Mouse (Mus musculus) kidney, adult 2 months (tissue): Measurements from ENCODE around the gene Elfn1. TPM values are rescaled to one million over a fixed set of nuclear protein-coding genes. Genes with fewer than 3 reads are reported as not detected.
A peak's percentile ranks its signal among the peaks of the same experiment; 100 is the strongest.
"Not testable (repeated sequence)": the region's sequence is repeated elsewhere in the genome, so short reads cannot be mapped to it uniquely, and the experiment has no call there.

Experiments
- DNase-seq: peaks from one replicate; pipeline ENCODE4 v3.0.0; 2021
- H3K27ac ChIP-seq: fragments of 200-500 bp; 2 replicates; pipeline ENCODE4 v1.5.1; 2012; ENCODE audit warnings: low read depth, low read length, control low read depth, inconsistent platforms; ENCODE audit not compliant: insufficient read depth
- H3K27me3 ChIP-seq: fragments of 200-500 bp; replicated peaks from 2 replicates; pipeline ENCODE4 v1.6.1; 2012; ENCODE audit warnings: mild to moderate bottlenecking, moderate library complexity, low read length, inconsistent platforms; ENCODE audit not compliant: control insufficient read depth, insufficient read depth
- H3K36me3 ChIP-seq: fragments of 200-500 bp; 2 replicates; pipeline ENCODE4 v1.6.1; 2012; ENCODE audit warnings: mild to moderate bottlenecking, moderate library complexity, low read length, inconsistent platforms; ENCODE audit not compliant: control insufficient read depth, insufficient read depth
- H3K4me1 ChIP-seq: fragments of 200-500 bp; 2 replicates; pipeline ENCODE4 v1.6.1; 2011; ENCODE audit warnings: low read length; ENCODE audit not compliant: control insufficient read depth, insufficient read depth
- H3K4me3 ChIP-seq: fragments of 200-500 bp; 2 replicates; pipeline ENCODE4 v1.5.1; 2011; ENCODE audit warnings: mild to moderate bottlenecking, low read depth, low read length, control low read depth; ENCODE audit not compliant: insufficient read depth
- CTCF ChIP-seq: fragments of 200-500 bp; conservative IDR thresholded peaks from 2 replicates; pipeline ENCODE4 v1.5.1; 2011; ENCODE audit warnings: low read depth, mild to moderate bottlenecking, control low read depth, low read length, moderate library complexity, mixed read lengths; ENCODE audit not compliant: insufficient read depth, insufficient read length
- POLR2A ChIP-seq: fragments of 200-500 bp; IDR thresholded peaks from one replicate; pipeline ENCODE4 v1.6.1; 2011; ENCODE audit warnings: low read depth, low read length, control low read depth
- WGBS: fragments of 180-500 bp; shearing (Covaris S2); methylation state at CpG from one replicate; pipeline ENCODE4 v1.1.7; 2018; 5-methylcytosine and 5-hydroxymethylcytosine counted together
- polyA plus RNA-seq: library from polyadenylated mRNA; depleted of rRNA; stranded (reverse); fragments of >200 nt; gene quantifications from 2 replicates; pipeline ENCODE4 v1.2.3, GENCODE M21; 2012

Gene Elfn1
- polyA plus RNA-seq, 1 experiment, result 10.3 TPM

DNA sequence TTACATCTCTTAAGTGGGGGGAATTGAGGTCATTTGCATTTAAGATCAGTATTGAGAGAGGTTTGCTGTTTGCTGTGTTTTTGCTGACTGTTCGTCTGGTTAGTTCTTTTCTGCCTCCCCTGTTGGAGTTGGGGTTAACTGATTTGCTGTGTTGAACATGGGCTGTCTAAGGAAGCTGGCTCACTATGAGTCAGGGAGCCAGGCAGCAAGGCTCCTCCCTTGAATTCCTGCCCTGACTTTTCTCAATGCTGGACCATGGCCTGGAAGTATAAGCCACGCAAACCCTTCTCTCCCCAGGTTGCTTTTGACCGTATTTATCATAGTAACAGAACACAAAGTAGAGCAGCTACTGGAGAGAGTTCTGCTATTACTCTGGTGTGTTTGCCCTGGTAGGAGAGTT, 83.8 kb downstream of the Elfn1 start:
- H3K27me3 ChIP-seq, result no peaks in the 10 kb centered on the region
- no peak overlapping the region for H3K4me3 ChIP-seq
- no peak overlapping the region for H3K27ac ChIP-seq
- no peak for DNase-seq
- no peaks in the 10 kb centered on the region for H3K36me3 ChIP-seq
- H3K4me1 ChIP-seq, result no peaks in the 10 kb centered on the region
- no peak for TF ChIP-seq CTCF
- no peak for TF ChIP-seq POLR2A
- 88% methylated on average over 3 of the region's 3 CpGs for WGBS

DNA sequence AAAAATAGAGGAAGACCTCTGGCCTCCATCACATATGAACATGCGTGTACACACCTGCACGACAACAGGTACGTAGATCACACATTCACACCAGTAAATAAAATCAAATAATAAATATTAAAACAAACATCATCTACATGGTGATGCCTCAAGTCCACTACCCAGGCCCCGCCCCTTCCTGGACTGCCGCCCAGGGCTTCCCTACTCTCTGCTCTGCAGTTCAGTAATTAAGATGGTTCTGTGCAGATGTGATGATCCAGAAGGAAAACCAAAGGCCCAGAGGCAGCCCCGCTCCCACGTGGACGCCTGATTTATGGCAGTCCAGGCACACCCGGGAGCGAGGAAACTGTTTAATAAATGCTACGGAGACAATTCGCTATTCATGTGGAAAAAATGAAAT, 90.6 kb downstream of the Elfn1 start:
- WGBS, result 57% methylated on average over 12 of the region's 12 CpGs
- not testable (repeated sequence) for H3K36me3 ChIP-seq, H3K4me1 ChIP-seq, H3K4me3 ChIP-seq, H3K27ac ChIP-seq, H3K27me3 ChIP-seq
- DNase-seq, result peak; percentile 35

DNA sequence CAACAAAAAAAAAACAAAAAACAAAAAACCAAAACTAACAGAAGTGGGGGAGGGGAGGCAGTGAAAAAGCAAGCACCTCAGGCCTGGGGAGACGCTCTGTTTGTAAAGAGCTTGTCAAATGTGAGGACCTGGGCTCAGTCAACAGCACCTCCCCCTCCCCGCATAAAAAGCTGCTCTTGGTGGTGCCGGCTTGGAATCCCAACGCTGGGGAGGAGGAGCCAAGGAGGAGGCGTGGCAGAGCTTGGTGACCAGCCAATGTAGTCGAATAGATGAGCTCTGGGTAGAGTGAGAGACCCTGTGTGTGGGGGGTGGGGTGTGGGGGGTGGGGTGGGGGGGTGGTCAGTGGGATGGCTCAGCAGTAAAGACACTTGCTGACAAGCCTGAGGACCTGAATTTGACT, 91.2 kb downstream of the Elfn1 start:
- 36% methylated on average over 6 of the region's 6 CpGs for WGBS
- no peaks in the 10 kb centered on the region for H3K4me1 ChIP-seq
- H3K36me3 ChIP-seq, result no peaks in the 10 kb centered on the region
- TF ChIP-seq POLR2A, result no peak
- TF ChIP-seq CTCF, result no peak
- H3K27ac ChIP-seq, result no peak overlapping the region
- no peak overlapping the region for H3K4me3 ChIP-seq
- DNase-seq, result no peak
- no peaks in the 10 kb centered on the region for H3K27me3 ChIP-seq

DNA sequence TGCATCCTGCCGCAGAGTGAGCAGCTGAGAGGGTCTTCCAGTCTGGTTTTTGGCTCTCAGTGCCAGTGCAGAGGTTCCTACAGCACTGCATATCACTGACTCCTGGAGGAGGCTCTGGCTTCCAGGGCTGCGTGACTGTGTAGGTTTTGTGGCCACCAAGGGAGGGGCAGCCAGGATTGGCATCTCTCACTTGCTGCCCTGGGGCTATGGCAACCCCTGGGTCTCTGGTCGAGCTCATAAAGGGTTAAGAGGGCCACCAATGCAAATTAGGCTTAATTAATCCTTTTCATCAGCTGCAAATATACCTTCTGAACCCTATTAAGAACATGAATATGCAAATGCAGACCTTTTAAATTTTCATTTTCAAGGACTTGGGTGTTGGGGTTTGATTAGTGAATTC, 94.8 kb downstream of the Elfn1 start:
- TF ChIP-seq POLR2A (no peak), CTCF (no peak)
- WGBS, result 59% methylated on average over 3 of the region's 3 CpGs
- no peaks in the 10 kb centered on the region for H3K4me1 ChIP-seq
- no peak overlapping the region for H3K27ac ChIP-seq
- no peak overlapping the region for H3K4me3 ChIP-seq
- DNase-seq, result no peak
- H3K36me3 ChIP-seq, result no peaks in the 10 kb centered on the region
- no peaks in the 10 kb centered on the region for H3K27me3 ChIP-seq

DNA sequence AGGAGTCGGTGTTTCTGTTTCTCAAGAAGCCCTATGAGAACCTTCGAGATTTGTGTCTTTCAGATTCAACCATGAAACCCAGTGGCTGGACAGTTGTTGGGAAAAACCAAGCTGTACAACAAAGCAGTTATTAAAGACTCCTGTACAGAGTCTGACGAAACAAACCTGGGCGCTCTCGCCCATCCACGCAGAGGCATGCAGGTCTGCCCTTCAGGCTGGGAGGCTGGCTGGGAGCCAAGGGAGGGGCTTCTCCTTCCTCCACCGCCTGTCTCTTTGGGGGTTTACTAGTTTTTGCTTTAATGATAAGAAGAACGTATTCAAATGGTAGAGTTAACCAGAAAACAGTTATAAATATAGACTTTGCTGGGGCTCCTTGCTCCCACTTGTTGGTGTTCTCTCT, 99.1 kb downstream of the Elfn1 start:
- Histone ChIP-seq H3K36me3 (no peaks in the 10 kb centered on the region), H3K27ac (no peak overlapping the region), H3K4me3 (no peak overlapping the region), H3K27me3 (no peaks in the 10 kb centered on the region), H3K4me1 (no peaks in the 10 kb centered on the region)
- 76% methylated on average over 8 of the region's 8 CpGs for WGBS
- no peak for DNase-seq
- TF ChIP-seq CTCF (no peak), POLR2A (no peak)

DNA sequence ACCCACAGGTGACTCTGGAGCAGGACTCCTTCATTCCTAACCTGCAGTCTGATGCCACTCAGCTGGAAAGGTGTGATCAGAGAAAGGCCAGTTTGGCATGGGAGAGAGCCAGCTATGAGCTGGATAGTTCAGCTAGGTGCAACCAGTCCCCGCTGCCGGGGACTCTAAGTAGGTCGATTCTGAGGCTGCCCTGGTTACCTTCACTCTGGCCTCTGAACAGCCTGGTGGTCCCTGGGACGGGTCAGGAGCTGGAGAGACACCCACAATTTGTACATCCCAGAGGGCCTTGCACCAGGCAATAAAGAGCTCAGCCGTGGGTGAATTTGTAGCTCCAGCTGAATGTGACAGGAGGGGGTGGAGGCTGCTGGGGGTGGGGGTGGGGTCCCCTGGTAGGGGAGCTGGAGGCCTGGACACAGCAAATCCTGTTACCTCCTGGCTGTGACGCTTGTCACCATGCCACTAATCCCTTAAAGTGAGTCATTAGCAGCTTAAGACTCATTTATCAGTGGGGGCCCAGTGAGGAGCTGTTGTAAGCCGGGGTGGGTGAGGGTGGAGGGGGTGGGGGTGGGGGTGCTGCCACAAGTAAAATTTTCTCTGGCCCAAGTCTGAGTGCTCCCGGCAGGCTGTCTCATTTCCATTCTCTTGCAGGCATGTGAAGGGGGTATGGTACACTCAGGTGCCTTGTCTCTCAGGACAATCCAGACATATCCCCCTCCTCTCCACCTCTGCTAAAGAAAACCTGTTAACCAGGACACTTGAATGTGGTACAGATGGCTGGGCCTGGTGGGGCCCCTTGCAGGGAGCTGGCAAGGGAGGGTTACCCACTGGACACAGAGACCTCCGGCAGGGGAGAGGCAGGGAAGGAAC, 100.1 kb downstream of the Elfn1 start:
- H3K36me3 ChIP-seq, result no peaks in the 10 kb centered on the region
- no peaks in the 10 kb centered on the region for H3K4me1 ChIP-seq
- no peak overlapping the region for H3K27ac ChIP-seq
- H3K4me3 ChIP-seq, result no peak overlapping the region
- H3K27me3 ChIP-seq, result no peaks in the 10 kb centered on the region
- TF ChIP-seq POLR2A, result no peak
- TF ChIP-seq CTCF, result no peak
- no peak for DNase-seq
- 71% methylated on average over 9 of the region's 9 CpGs for WGBS

DNA sequence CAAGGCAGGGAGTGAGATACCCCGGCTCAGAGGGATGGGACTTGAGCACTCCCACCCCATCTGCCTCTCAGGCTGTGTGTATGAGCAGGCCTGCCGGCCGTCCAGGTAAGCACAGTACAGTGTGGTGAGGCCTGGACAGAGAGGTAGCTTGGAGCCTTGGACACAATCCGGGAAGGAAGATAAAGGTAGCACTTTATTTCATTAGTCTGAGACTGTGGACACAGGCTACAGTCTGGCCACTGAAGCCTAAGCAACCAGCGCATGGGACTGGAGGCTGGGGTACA, 100.7 kb downstream of the Elfn1 start:
- TF ChIP-seq CTCF (no peak), POLR2A (no peak)
- Histone ChIP-seq H3K27ac (no peak overlapping the region), H3K27me3 (no peaks in the 10 kb centered on the region), H3K36me3 (no peaks in the 10 kb centered on the region), H3K4me1 (no peaks in the 10 kb centered on the region), H3K4me3 (no peak overlapping the region)
- no peak for DNase-seq
- 92% methylated on average over 5 of the region's 5 CpGs for WGBS

DNA sequence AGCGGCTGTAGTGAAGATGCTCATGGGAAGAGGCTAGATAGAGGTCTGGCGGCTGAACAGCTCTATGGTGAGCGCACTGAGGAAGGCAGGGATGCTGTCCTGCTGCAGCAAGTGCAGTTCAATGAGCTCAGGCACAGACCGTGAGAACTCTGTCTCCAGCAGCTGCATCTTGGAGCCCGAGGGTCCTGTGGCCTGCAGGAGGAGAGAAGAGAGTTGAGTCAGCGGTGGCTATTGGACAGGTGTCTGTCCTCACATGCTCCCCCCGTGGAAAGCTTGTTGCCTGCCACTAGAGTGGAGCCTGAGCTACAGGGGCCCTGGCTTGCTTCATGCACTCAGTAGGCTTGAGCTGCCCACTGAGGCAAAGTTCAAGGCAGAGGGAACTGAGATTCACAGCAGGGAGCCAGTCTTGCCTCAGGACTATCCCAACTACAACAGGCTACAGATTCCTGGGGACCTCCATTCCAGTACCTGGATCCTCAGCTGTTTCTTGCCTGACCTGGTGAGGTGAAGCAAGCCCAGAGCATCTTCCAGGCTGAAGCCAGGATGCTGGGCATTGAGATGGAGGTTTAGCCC, 101.4 kb downstream of the Elfn1 start:
- no peak for DNase-seq
- H3K4me3 ChIP-seq, result no peak overlapping the region
- TF ChIP-seq POLR2A (no peak), CTCF (no peak)
- WGBS, result 82% methylated on average over 7 of the region's 7 CpGs
- H3K36me3 ChIP-seq, result no peaks in the 10 kb centered on the region
- no peak overlapping the region for H3K27ac ChIP-seq
- no peaks in the 10 kb centered on the region for H3K27me3 ChIP-seq
- no peaks in the 10 kb centered on the region for H3K4me1 ChIP-seq
